Mouse (Mus musculus): ENCODE results near the gene Rpap1.
"Not testable (repeated sequence)": the region's sequence is repeated elsewhere in the genome, so short reads cannot be mapped to it uniquely, and the experiment has no call there.

Gene Rpap1

DNA sequence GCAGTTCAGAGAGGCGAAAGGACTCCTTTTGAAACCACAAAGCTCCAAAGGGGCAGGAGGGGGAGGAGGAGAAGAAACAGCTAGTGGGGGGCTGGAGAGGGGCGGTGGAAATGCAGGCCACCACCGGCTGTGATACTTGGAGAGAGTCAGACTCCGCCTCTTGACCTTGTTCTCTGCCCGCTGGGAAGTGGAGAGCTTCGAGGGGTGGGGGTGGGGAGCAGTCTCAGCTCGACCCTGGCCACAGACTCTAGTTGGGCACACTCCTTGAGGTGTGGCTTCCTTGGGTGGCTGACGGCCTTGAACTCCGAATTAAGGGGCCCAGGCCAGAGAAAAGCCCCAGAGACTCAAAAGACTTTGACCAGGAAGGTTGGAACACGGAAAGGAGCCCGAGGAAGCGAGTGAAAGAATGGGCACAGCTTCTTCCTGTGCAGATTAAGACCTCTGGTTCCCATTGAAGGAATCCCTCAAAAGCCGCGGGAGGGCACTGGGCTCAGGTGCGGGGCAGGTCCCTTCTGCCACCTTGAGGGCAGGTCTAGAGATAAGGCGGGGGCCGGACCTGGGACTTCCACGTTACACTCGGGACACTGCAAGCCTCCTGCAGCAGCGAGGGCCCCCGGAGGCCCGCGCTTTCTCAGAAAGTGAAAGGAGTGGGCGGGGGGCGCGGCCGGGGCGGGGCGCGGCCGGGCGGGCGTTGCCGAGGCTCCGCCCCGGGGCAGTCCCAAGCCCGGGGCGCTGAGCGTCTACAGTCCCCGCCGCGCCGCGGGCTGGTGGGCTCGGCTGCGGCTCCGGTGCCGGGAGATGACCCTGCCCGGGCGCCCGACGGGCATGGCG is 45.5 kb downstream of the Rpap1 start, which contains the start of gene Itpka:
Gene Itpka, plus strand, starts transcription at position 757 of the 831 bp plus-strand sequence.
- DNase-seq (ENCODE audit: low spot score in 2 of 2), result peak in 1 of 2 experiments; percentile 55

DNA sequence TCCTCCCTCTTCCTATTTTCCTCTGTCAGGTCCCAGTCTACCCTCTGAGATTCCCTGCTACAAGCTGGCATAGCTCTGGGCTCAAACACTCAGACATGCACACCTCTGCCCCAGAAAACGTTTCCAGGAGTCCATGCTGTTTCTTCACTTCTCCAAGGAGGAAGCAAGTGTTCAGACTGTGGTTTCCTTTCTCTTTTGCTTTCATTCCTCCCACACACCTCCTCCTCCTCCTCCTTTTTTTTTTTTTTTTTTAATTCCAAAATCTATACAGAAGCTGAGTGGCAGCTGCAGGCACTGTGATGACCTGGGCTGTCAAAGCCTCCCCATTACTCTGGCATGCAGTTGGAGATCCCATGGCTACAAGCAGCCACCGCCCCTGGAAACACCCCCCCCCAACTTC is 46.8 kb downstream of the Rpap1 start:
- DNase-seq (ENCODE audit: low spot score in 2 of 2), result no peak

- no peak for DNase-seq (ENCODE audit: low spot score in 2 of 2)
These were observed 50.2 kb downstream of the Rpap1 start for GRCm38 (mm10) chr2:119737124-119737523.

GRCm38 (mm10) chr2:119730735-119731134 is 56.6 kb downstream of the Rpap1 start:
- no peak for DNase-seq (ENCODE audit: low spot score in 2 of 2)

- no peak for DNase-seq (ENCODE audit: low spot score in 2 of 2)
These were observed 59.4 kb downstream of the Rpap1 start for GRCm38 (mm10) chr2:119727762-119728416.

- no peak for DNase-seq (ENCODE audit: low spot score in 2 of 2)
These were observed 66.3 kb downstream of the Rpap1 start for GRCm38 (mm10) chr2:119721070-119721469.

- not testable (repeated sequence) for DNase-seq (ENCODE audit: low spot score in 2 of 2)
These were observed 71.5 kb downstream of the Rpap1 start for GRCm38 (mm10) chr2:119715868-119716267.

Measured in urinary bladder, adult 18-20 months (tissue).